Mouse (Mus musculus): ENCODE data around the gene Rbfox3. TPM values are rescaled to one million over a fixed set of nuclear protein-coding genes. Genes with fewer than 3 reads are reported as not detected.

Rbfox3 gene
- polyA plus RNA-seq, 1 experiment = 0.51 TPM

GRCm38 (mm10) chr11:118443201-118443970, 468.0 kb downstream of the Rbfox3 start:
- WGBS = 37% methylated on average over 11 of the region's 11 CpGs

GRCm38 (mm10) chr11:118442691-118443090, 468.7 kb downstream of the Rbfox3 start:
- DNase-seq (ENCODE audit: low read depth in 1 of 2, low spot score in 2 of 2) = no peak
- 89% methylated on average over 13 of the region's 13 CpGs for WGBS
- TF ChIP-seq POLR2A (IDR thresholded peaks at IDR 0.05; ENCODE audit: low read depth, low read length) (no peak), CTCF (IDR thresholded peaks at IDR 0.05; ENCODE audit: extremely low read depth, insufficient read depth, insufficient read length, insufficient replicate concordance) (no peak)
- no peaks in the 10 kb centered on the region for H3K4me1 ChIP-seq (ENCODE audit: control insufficient read depth, insufficient read depth, insufficient read length)
- H3K4me3 ChIP-seq (ENCODE audit: extremely low read depth, insufficient read depth, insufficient read length) = no peak overlapping the region
- H3K27me3 ChIP-seq (ENCODE audit: control insufficient read depth, insufficient read depth, low read length) = no peaks in the 10 kb centered on the region
- H3K27ac ChIP-seq (ENCODE audit: insufficient read depth, low read length) = no peak overlapping the region
- no peaks in the 10 kb centered on the region for H3K36me3 ChIP-seq (ENCODE audit: control insufficient read depth, insufficient read depth, low read length)

More at GRCm38 (mm10) chr11:118443201-118443970, 468.0 kb downstream of the Rbfox3 start:
- H3K36me3 ChIP-seq (ENCODE audit: control insufficient read depth, insufficient read depth, low read length) = no peaks in the 10 kb centered on the region
- H3K27me3 ChIP-seq (ENCODE audit: control insufficient read depth, insufficient read depth, low read length) = no peaks in the 10 kb centered on the region
- H3K27ac ChIP-seq (ENCODE audit: insufficient read depth, low read length) = no peak overlapping the region
- no peak overlapping the region for H3K4me3 ChIP-seq (ENCODE audit: extremely low read depth, insufficient read depth, insufficient read length)
- DNase-seq (ENCODE audit: low read depth in 1 of 2, low spot score in 2 of 2) = peak in 1 of 2 experiments; percentile 45
- TF ChIP-seq POLR2A (IDR thresholded peaks at IDR 0.05; ENCODE audit: low read depth, low read length) (no peak), CTCF (IDR thresholded peaks at IDR 0.05; ENCODE audit: extremely low read depth, insufficient read depth, insufficient read length, insufficient replicate concordance) (peak; percentile 88)
- no peaks in the 10 kb centered on the region for H3K4me1 ChIP-seq (ENCODE audit: control insufficient read depth, insufficient read depth, insufficient read length)

Other genes with a start within 250 kb of the Rbfox3 start
- not detected in 2 replicates for gene Enpp7, start 76.6 kb upstream of the Rbfox3 start, polyA plus RNA-seq (2012; rRNA removed)
- gene Cbx2, start 111.4 kb upstream of the Rbfox3 start, polyA plus RNA-seq (2012; rRNA removed) = 1.8 and 2.1 TPM in 2 replicates
- 4.5 and 5.6 TPM in 2 replicates for gene Cbx8, start 129.4 kb upstream of the Rbfox3 start, polyA plus RNA-seq (2012; rRNA removed)
- 17.2 and 23.5 TPM in 2 replicates for gene Cbx4, start 174.6 kb upstream of the Rbfox3 start, polyA plus RNA-seq (2012; rRNA removed)